Mouse (Mus musculus) liver, embryonic 14.5 days (tissue): ENCODE results near the gene Tusc2.

Experiments
- CTCF ChIP-seq: IDR thresholded peaks from 2 replicates; pipeline ENCODE4 v1.5.1; 2016; ENCODE audit warnings: antibody characterized with exemption, low read depth, control low read depth
- EP300 ChIP-seq: IDR thresholded peaks from 2 replicates; pipeline ENCODE4 v1.6.1; 2016; ENCODE audit warnings: antibody characterized with exemption, low read depth

DNA sequence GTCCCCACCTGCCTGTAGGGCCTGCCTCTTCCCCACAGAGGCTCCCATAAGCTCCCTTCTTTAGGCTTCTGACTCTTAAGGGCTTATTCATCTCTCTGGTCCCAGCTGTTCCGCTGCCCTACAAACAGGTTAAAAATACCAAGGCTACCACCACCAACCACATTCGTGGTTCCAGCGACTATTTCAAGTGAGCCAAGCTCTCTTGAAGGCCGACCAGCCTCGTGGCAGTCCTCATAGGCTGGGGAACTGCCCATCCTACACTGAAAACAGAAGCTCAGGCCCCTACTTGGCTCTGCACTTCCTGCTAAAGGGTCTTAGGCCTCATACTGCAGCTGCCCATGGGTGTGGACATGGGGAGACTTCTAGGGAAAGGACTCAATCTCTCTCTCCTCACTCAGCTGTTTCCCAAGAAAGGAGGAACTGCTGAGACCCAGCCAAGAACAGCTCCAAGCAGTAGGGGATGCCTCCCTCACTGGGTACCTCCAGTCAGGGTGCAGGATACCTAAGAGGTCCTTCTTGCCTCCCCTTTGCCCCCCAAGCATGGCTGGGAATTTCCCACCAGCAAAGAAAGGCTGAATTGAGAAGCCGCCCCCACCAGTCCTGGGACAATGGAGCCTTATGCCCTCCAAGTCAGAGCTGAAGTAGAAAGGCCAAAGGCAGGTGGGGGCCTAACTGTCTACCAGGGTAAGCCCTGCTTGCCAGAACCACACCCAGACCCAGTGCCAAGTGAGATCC, 48.6 kb downstream of the Tusc2 start:
- TF ChIP-seq CTCF = no peak
- TF ChIP-seq EP300 = no peak
